Mouse (Mus musculus) testis, adult 2 months (tissue): Measurements from ENCODE around the gene Slc25a38. TPM values are rescaled to one million over a fixed set of nuclear protein-coding genes. Genes with fewer than 3 reads are reported as not detected.
"Not testable (repeated sequence)": the region's sequence is repeated elsewhere in the genome, so short reads cannot be mapped to it uniquely, and the experiment has no call there.

Experiments used
- H3K27ac ChIP-seq: fragments of 200-500 bp; 2 replicates; pipeline ENCODE4 v1.5.1; 2012; ENCODE audit warnings: low read depth, low read length; ENCODE audit not compliant: control insufficient read depth, insufficient read depth
- H3K27me3 ChIP-seq: fragments of 200-500 bp; 2 replicates; pipeline ENCODE4 v1.6.1; 2012; ENCODE audit warnings: mild to moderate bottlenecking, low read length, moderate library complexity; ENCODE audit not compliant: control insufficient read depth, insufficient read depth
- H3K36me3 ChIP-seq: fragments of 200-500 bp; 2 replicates; pipeline ENCODE4 v1.6.1; 2012; ENCODE audit warnings: mild to moderate bottlenecking, low read length; ENCODE audit not compliant: control insufficient read depth, insufficient read depth
- H3K4me1 ChIP-seq: fragments of 200-500 bp; 2 replicates; pipeline ENCODE4 v1.6.1; 2012; ENCODE audit warnings: low read length; ENCODE audit not compliant: control insufficient read depth, insufficient read depth
- H3K4me3 ChIP-seq: fragments of 200-500 bp; 2 replicates; pipeline ENCODE4 v1.5.1; 2012; ENCODE audit warnings: low read depth, mild to moderate bottlenecking, low read length, moderate library complexity, mixed read lengths; ENCODE audit not compliant: control insufficient read depth
- CTCF ChIP-seq: fragments of 200-500 bp; IDR thresholded peaks from 2 replicates; pipeline ENCODE4 v1.5.1; 2012; ENCODE audit warnings: low read depth, mild to moderate bottlenecking, inconsistent platforms, low read length, moderate library complexity; ENCODE audit not compliant: control insufficient read depth, insufficient read depth, insufficient replicate concordance
- POLR2A ChIP-seq: fragments of 200-500 bp; IDR thresholded peaks from 2 replicates; pipeline ENCODE4 v1.6.1; 2012; ENCODE audit warnings: low read depth, mild to moderate bottlenecking, inconsistent platforms, low read length, moderate library complexity; ENCODE audit not compliant: control insufficient read depth
- polyA plus RNA-seq: library from polyadenylated mRNA; depleted of rRNA; stranded (reverse); fragments of >200 nt; gene quantifications from 2 replicates; pipeline ENCODE4 v1.2.3, GENCODE M21; 2012

The Slc25a38 gene
- polyA plus RNA-seq, 1 experiment, result 28.2 TPM

DNA sequence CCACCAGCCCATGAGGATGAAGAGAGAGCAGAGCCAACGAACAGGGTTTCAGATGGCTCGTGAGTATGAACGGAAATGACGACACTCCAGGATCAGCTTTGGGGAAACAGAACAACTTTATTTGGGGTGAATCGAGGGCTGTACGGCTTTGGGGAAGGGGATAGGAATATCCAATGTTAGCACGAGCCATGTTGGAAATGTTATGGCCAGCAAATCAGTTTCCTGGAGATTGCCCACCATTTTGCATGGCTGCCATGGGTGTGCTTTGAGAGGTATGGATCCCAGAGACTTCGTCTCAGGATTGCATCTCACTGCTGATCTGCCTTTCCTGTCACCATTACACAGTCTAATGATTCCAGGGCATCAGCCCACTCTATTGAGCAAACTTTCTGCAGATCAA, 10.9 kb upstream of the Slc25a38 start:
- TF ChIP-seq CTCF (no peak), POLR2A (no peak)
- Histone ChIP-seq H3K27me3 (no peaks in the 10 kb centered on the region), H3K4me3 (peak overlapping the region; percentile 4), H3K36me3 (no peaks in the 10 kb centered on the region), H3K4me1 (peaks cover 5% of the 10 kb centered on the region), H3K27ac (no peak overlapping the region)

DNA sequence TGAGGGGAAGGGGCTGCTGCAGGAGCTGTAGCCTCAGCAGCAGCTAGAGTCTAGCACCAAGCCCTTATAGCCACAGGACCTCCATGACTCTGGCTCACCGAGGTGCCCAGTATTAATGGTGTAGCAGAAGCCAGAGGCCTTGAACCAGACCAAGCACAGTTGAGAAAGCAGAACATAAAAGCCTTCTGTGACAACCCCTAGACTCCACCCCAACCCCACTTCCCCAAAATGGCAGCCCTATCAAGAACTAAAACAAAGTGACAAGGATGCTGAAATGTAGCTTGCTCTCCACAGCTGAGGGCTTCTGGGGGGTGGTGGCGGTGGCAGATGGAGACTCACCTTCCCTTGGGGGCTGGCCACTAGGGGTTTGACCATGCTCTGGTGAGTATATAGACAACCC, 9.0 kb upstream of the Slc25a38 start:
- no peak for TF ChIP-seq POLR2A
- TF ChIP-seq CTCF, result no peak
- Histone ChIP-seq H3K4me1 (peaks cover 5% of the 10 kb centered on the region), H3K4me3 (no peak overlapping the region), H3K36me3 (no peaks in the 10 kb centered on the region), H3K27ac (no peak overlapping the region), H3K27me3 (no peaks in the 10 kb centered on the region)

DNA sequence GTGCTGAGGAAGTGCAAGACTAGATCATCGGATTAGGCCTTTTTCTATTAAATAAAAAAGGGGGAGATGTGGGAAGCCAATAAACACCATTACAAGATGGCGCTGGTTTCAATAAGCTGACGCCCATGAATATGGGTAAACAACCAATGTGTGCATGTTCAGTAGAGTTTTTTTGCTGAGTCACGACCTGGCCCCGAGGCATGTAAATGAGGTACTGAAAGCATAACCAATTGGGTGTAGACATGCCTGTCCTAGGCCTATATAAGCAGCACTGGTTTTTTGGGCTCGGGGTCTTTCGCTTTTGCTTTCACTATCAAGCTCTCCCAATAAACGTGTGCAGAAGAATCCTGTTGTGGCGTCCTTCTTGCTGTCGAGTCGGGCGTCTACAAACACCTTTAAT, 1.2 kb upstream of the Slc25a38 start:
- not testable (repeated sequence) for H3K4me1 ChIP-seq, H3K36me3 ChIP-seq, H3K4me3 ChIP-seq, H3K27ac ChIP-seq, H3K27me3 ChIP-seq

DNA sequence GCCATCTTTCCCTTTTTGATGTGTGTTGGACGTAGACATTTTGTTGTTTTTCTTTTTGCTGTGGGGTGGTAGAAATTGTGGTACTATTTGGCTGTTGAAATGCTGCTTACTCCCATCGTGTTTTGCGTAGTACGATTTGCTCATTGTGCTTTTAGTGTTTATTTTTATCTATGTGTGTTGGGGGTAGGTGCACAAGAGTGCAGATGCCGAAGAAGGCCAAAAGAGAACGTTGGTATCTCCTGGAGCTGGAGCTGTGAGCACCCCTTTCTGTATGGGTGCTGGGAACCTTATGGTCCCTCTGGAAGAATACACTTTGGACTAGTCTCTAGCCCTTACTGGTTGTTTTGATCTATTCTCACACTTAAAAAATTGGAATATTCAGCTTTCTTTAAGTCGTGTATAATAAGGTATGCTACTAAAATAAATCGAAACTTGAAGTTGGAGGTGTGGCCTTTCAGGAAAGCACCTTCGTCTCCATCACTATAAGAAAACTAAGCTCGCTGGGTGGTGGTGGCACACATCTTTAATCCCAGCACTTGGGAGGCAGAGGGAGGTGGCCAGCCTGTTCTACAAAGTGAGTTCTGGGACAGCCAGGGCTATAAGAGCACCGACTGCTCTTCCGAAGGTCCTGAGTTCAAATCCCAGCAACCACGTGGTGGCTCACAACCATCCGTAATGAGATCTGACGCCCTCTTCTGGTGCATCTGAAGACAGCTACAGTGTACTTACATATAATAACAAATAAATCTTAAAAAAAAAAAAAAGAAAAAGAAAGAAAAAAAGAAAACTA, 1.2 kb downstream of the Slc25a38 start:
- no peak for TF ChIP-seq CTCF
- peak overlapping the region; percentile 99 for H3K27ac ChIP-seq
- H3K27me3 ChIP-seq, result no peaks in the 10 kb centered on the region
- H3K4me3 ChIP-seq, result peak overlapping the region; percentile 100
- H3K36me3 ChIP-seq, result no peaks in the 10 kb centered on the region
- peaks cover 13% of the 10 kb centered on the region; the same call in 1 of the 2 replicates for H3K4me1 ChIP-seq

DNA sequence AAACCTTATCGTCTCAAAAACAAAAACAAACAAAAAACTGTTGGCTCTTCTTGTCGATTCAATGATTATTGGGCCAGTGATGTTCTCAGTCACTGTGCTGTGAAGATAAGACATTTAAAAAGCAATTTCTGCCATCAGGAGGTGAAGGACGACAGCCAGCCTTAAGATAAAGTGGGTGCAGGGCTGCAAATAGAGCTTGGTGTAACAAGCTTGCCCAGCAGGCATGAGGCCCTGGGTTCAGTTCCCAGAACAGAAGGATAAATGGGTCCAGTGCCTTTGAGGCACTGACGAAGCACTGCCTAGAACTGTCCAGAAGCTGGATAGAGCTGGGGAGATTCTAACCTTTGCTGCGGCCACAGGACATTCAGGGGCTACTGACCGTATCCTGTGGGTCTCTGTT, 2.3 kb downstream of the Slc25a38 start:
- Histone ChIP-seq H3K27me3 (no peaks in the 10 kb centered on the region), H3K4me3 (no peak overlapping the region), H3K36me3 (no peaks in the 10 kb centered on the region), H3K4me1 (peaks cover 13% of the 10 kb centered on the region; the same call in 1 of the 2 replicates), H3K27ac (no peak overlapping the region)
- TF ChIP-seq CTCF, result no peak

DNA sequence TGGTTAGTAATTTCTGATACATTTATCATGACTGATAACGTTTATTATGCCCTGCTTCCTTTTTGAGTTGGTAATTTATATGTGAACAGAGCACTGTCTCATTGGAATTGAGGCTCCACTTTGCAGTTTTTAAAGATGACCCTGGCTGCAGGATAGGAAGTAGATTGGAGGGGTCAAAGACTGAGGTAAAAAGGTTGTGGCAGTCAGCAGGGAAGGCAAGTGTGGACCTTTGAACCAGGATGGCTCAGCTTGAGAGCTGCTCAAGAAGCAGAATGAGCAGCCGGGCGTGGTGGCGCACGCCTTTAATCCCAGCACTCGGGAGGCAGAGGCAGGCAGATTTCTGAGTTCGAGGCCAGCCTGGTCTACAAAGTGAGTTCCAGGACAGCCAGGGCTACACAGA, 3.3 kb downstream of the Slc25a38 start:
- Histone ChIP-seq H3K4me3 (no peak overlapping the region), H3K27ac (no peak overlapping the region), H3K4me1 (peaks cover 13% of the 10 kb centered on the region; the same call in 1 of the 2 replicates), H3K36me3 (peaks cover 2% of the 10 kb centered on the region; the same call in 1 of the 2 replicates), H3K27me3 (no peaks in the 10 kb centered on the region)
- TF ChIP-seq POLR2A (no peak), CTCF (no peak)

DNA sequence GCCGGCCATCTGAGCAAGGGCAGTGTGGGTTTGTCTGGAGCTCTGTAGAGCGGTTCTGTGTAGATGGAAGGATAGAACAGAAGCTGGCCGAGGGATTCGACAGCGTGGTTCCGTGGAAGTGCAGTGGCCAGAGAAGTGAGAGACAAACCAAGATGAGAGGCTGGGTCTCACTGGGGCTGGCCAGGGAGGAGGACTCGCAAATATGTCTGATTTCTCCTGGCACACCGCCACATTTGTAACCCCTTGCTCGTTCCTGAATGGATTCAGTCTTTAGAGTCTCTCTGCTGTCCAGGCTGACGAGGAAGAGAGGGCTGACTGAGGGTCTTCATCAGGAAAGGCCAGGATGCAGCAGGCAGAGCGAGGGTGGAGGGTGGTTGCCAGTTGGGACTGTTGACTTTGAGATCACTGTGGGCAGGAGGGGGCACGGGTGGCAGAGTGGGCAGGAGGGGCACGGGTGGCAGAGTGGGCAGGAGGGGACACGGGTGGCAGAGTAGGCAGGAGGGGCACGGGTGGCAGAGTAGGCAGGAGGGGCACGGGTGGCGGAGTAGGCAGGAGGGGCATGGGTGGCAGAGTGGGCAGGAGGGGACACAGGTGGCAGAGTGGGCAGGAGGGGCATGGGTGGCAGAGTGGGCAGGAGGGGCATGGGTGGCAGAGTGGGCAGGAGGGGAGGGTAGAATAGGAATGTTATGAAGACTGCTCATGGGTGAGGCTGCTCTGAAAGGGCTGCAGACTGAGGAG, 4.0 kb downstream of the Slc25a38 start:
- Histone ChIP-seq H3K4me1 (peaks cover 13% of the 10 kb centered on the region; the same call in 1 of the 2 replicates), H3K27ac (no peak overlapping the region), H3K36me3 (peaks cover 2% of the 10 kb centered on the region; the same call in 1 of the 2 replicates), H3K27me3 (no peaks in the 10 kb centered on the region), H3K4me3 (no peak overlapping the region)
- TF ChIP-seq CTCF (no peak), POLR2A (no peak)
